Mouse (Mus musculus) inflammation-experienced regulatory T-cells (primary cell): ENCODE data around the gene Odam. TPM values are rescaled to one million over a fixed set of nuclear protein-coding genes. Genes with fewer than 3 reads are reported as not detected.

ENCODE experiments used
- polyA plus RNA-seq, 2 experiments: library from polyadenylated mRNA; unstranded; fragments of 100-300 nt; shearing (Covaris generic); gene quantifications; one replicate each; pipeline ENCODE4 v1.2.1; 2017

Odam gene
- not detected for polyA plus RNA-seq

DNA sequence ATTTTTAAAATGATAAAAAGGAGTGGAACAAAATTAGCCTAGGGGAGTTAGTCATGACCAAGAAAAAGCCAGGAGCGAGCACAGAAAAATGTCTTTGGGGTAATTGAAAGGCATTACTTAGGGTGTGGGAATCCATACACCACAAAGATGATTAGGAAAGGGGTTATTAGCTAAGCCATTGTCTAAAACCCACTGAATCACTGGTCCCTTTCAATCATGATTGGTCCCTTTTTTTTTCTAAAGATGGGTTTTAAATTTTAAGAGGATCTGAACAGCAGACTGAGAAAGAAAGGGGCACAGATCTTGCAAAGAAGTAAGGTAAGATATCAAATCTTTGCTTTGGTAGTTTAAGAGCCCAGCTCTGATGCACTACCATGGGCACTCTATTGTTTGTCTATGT, at the start of gene Odam:
Gene Odam (plus strand): TSS at position 301 of the 400 bp plus-strand sequence.

GRCm38 (mm10) chr5:87925372-87925771, 40.5 kb downstream of the Odam start, which contains the start of gene Csn3:
Csn3 (plus strand) TSS chr5:87925579.

Other genes starting within 250 kb of the Odam start
- gene Csn1s1, start 218.8 kb upstream of the Odam start, polyA plus RNA-seq: 1 to 10 TPM in 1 of 2 experiments, not detected in 1; 1.8 TPM
- gene Csn2, start 185.4 kb upstream of the Odam start, polyA plus RNA-seq: not detected
- gene Csn1s2a, start 110.5 kb upstream of the Odam start, polyA plus RNA-seq: not detected
- gene Csn1s2b, start 76.9 kb upstream of the Odam start, polyA plus RNA-seq: under 1 TPM; 0.75 to 0.91 TPM
- gene Prr27, start 59.3 kb upstream of the Odam start, polyA plus RNA-seq: under 1 TPM in 1 of 2 experiments, not detected in 1; 0.50 TPM
- under 1 TPM; 0.26 to 0.93 TPM for gene Csn3, start 40.5 kb downstream of the Odam start, polyA plus RNA-seq
- under 1 TPM; 0.14 to 0.23 TPM for gene 2310003L06Rik, start 84.4 kb downstream of the Odam start, polyA plus RNA-seq
- under 1 TPM in 1 of 2 experiments, not detected in 1; 0.86 TPM for gene Gm28434, start 84.5 kb downstream of the Odam start, polyA plus RNA-seq
- gene Cabs1, start 94.4 kb downstream of the Odam start, polyA plus RNA-seq: not detected
- over 10,000 TPM in 1 of 2 experiments, under 1 TPM in 1; 0.92 to 10,886 TPM for gene Smr3a, start 117.5 kb downstream of the Odam start, polyA plus RNA-seq
- gene Smr2, start 201.5 kb downstream of the Odam start, polyA plus RNA-seq: not detected
- not detected for gene Gm11116, start 226.5 kb downstream of the Odam start, polyA plus RNA-seq